ENCODE assay signal across 21 mouse cellular contexts in genomic region chr9:53389109-53389508, GRCm38 (mm10). TPM values are rescaled to one million over a fixed set of nuclear protein-coding genes. Genes with fewer than 3 reads are reported as not detected.
"Had no signal": no experiment of that assay in that cellular context is flagged by ENCODE, and none has a peak within 500 bp of the region (broad histone marks: within the 10 kb centered on the region; RNA-seq: fewer than 3 reads in every experiment).

No protein-coding gene starts in this region.

- H3K36me3 ChIP-seq: limb, embryonic 10.5 days; midbrain, embryonic 15.5 days; neural tube, embryonic 12.5 days; neural tube, embryonic 15.5 days had no signal

- ATAC-seq: intestine, postnatal 0 days; liver, postnatal 0 days; midbrain, embryonic 15.5 days had no signal

- H3K4me3 ChIP-seq: layer of hippocampus, adult 2 months; limb, embryonic 10.5 days; limb, embryonic 13.5 days; midbrain, embryonic 15.5 days; neural tube, embryonic 12.5 days; neural tube, embryonic 15.5 days; stomach, embryonic 15.5 days had no signal

- DNase-seq: kidney, adult 2 months; kidney, postnatal 25 days; layer of hippocampus, adult 9-11 months; liver; liver, postnatal 0 days; right cerebral cortex, adult 18-20 months; right cerebral cortex, postnatal 14 days; right cerebral cortex, postnatal 4 days; spleen, adult 18-20 months; thymus, postnatal 25 days had no signal

- H3K4me2 ChIP-seq: limb, embryonic 13.5 days; midbrain, embryonic 11.5 days; midbrain, embryonic 15.5 days; neural tube, embryonic 12.5 days; neural tube, embryonic 15.5 days; stomach, embryonic 15.5 days had no signal

- H3K9me3 ChIP-seq: limb, embryonic 10.5 days; limb, embryonic 13.5 days; midbrain, embryonic 15.5 days; neural tube, embryonic 12.5 days; neural tube, embryonic 15.5 days; stomach, embryonic 15.5 days had no signal

- H3K27me3 ChIP-seq: limb, embryonic 13.5 days; neural tube, embryonic 12.5 days; neural tube, embryonic 15.5 days; stomach, embryonic 15.5 days had no signal

- H3K9ac ChIP-seq: limb, embryonic 13.5 days; liver, embryonic 14.5 days; liver, postnatal 0 days; midbrain, embryonic 15.5 days; neural tube, embryonic 12.5 days; neural tube, embryonic 15.5 days; stomach, embryonic 15.5 days had no signal

- H3K27ac ChIP-seq: kidney, postnatal 0 days; layer of hippocampus, adult 2 months; limb, embryonic 10.5 days; limb, embryonic 13.5 days; liver, embryonic 14.5 days; midbrain, embryonic 15.5 days; neural tube, embryonic 12.5 days; neural tube, embryonic 15.5 days; stomach, embryonic 15.5 days had no signal

RNA-seq across cellular contexts. Expression of gene 4930550C14Rik, which starts 13.0 kb away (rescaled TPM):
- total RNA-seq: layer of hippocampus, adult 2 months had no signal
